Mouse (Mus musculus) megakaryocyte-erythroid progenitor cell, adult 5-6 weeks (primary cell): ENCODE data around the gene Hoxd11. TPM values are rescaled to one million over a fixed set of nuclear protein-coding genes. Genes with fewer than 3 reads are reported as not detected.

Experiments used
- ATAC-seq: replicated peaks from 2 replicates; pipeline ENCODE4 v1.8.0; 2016; ENCODE audit warnings: mild to moderate bottlenecking, inconsistent platforms; ENCODE audit not compliant: severe bottlenecking, poor library complexity, low FRiP score, low TSS enrichment
- total RNA-seq, 2 experiments: library from RNA; stranded (forward) in 1 of 2; stranded (reverse) in 1 of 2; fragments of 200-1000, 215-1000 nt in 1 of 2; fragments of >200 nt in 1 of 2; fragmentation: Nextera tagmentation in 1 of 2; gene quantifications; 2 replicates each; pipeline ENCODE4 v1.2.3; 2014 to 2017

Gene Hoxd11
- total RNA-seq, 2 experiments from 2014 or later: not detected

- ATAC-seq: no peak
Measured at GRCm38 (mm10) chr2:74704393-74704998, 25.1 kb downstream of the Hoxd11 start, which contains the start of gene Hoxd8. Gene Hoxd8, plus strand, starts transcription at chr2:74704615.

- no peak for ATAC-seq
Measured at GRCm38 (mm10) chr2:74704999-74705466, 25.7 kb downstream of the Hoxd11 start.

GRCm38 (mm10) chr2:74705467-74706089, 26.2 kb downstream of the Hoxd11 start:
- ATAC-seq: no peak

- ATAC-seq: no peak
Measured at GRCm38 (mm10) chr2:74706393-74706960, 27.1 kb downstream of the Hoxd11 start.

- ATAC-seq: no peak
Measured at GRCm38 (mm10) chr2:74707599-74707998, 28.2 kb downstream of the Hoxd11 start.

- ATAC-seq: no peak
Measured at GRCm38 (mm10) chr2:74708676-74709075, 29.3 kb downstream of the Hoxd11 start.

GRCm38 (mm10) chr2:74709465-74710419, 30.4 kb downstream of the Hoxd11 start:
- ATAC-seq: no peak

- ATAC-seq: no peak
Measured at GRCm38 (mm10) chr2:74710929-74711543, 31.7 kb downstream of the Hoxd11 start.

- no peak for ATAC-seq
Measured at GRCm38 (mm10) chr2:74711721-74712621, 32.6 kb downstream of the Hoxd11 start, which contains the start of the genes Hoxd3 and Hoxd4. Gene Hoxd3, plus strand, starts transcription at chr2:74711927. Gene Hoxd4, plus strand, starts transcription at chr2:74711929.

GRCm38 (mm10) chr2:74713239-74714150, 34.1 kb downstream of the Hoxd11 start:
- no peak for ATAC-seq

GRCm38 (mm10) chr2:74714156-74714789, 34.9 kb downstream of the Hoxd11 start:
- no peak for ATAC-seq

GRCm38 (mm10) chr2:74714881-74715280, 35.5 kb downstream of the Hoxd11 start:
- ATAC-seq: no peak

- ATAC-seq: peak; percentile 96
Measured at GRCm38 (mm10) chr2:74715504-74716241, 36.3 kb downstream of the Hoxd11 start.

GRCm38 (mm10) chr2:74720384-74720783, 41.0 kb downstream of the Hoxd11 start:
- no peak for ATAC-seq

GRCm38 (mm10) chr2:74720955-74721491, 41.7 kb downstream of the Hoxd11 start:
- no peak for ATAC-seq

GRCm38 (mm10) chr2:74721882-74722281, 42.5 kb downstream of the Hoxd11 start:
- ATAC-seq: no peak
